Mouse (Mus musculus) heart, adult 2 months (tissue): Measurements from ENCODE around the gene Zfp488.

Experiments used
- CTCF ChIP-seq: fragments of 200-600 bp; IDR thresholded peaks from 2 replicates; pipeline ENCODE4 v1.8.1; 2022; ENCODE audit warnings: antibody characterized with exemption, mild to moderate bottlenecking, moderate library complexity
- POLR2A ChIP-seq: fragments of 200-500 bp; IDR thresholded peaks from 2 replicates; pipeline ENCODE4 v1.6.1; 2011; ENCODE audit warnings: mild to moderate bottlenecking, low read depth, low read length, control low read depth; ENCODE audit not compliant: insufficient read depth

GRCm38 (mm10) chr14:33953761-33954160 lies 24.8 kb downstream of the Zfp488 start, which contains the start of gene Rbp3:
- TF ChIP-seq CTCF = no peak
- TF ChIP-seq POLR2A = no peak
